Mouse (Mus musculus): ENCODE data around the gene Ankzf1. TPM values are rescaled to one million over a fixed set of nuclear protein-coding genes. Genes with fewer than 3 reads are reported as not detected.
A peak's percentile ranks its signal among the peaks of the same experiment; 100 is the strongest.

The Ankzf1 gene
- polyA plus RNA-seq, 1 experiment from 2014 or later: 25.2 TPM

- Histone ChIP-seq H3K4me1 (replicated peaks) (peaks cover 9% of the 10 kb centered on the region), H3K9me3 (no peaks in the 10 kb centered on the region), H3K4me2 (replicated peaks) (peak within 1 kb of the TSS; percentile 86), H3K27me3 (replicated peaks) (no peaks in the 10 kb centered on the region), H3K36me3 (peaks cover 22% of the 10 kb centered on the region), H3K4me3 (replicated peaks) (peak within 1 kb of the TSS; percentile 67), H3K27ac (peak within 1 kb of the TSS; percentile 81), H3K9ac (peak within 1 kb of the TSS; percentile 58)
- WGBS: under 1% methylated on average over 57 of the region's 59 CpGs
- peak; percentile 99 for ATAC-seq
These were observed 23.2 kb upstream of the Ankzf1 start, which contains the start of gene Zfand2b for GRCm38 (mm10) chr1:75168472-75169464. TSS of gene Zfand2b (plus strand) at chr1:75168646.

- WGBS: 8% methylated on average over 23 of the region's 23 CpGs
- H3K27ac ChIP-seq: no peak overlapping the region
These were observed 12.4 kb upstream of the Ankzf1 start for GRCm38 (mm10) chr1:75179334-75180104.

GRCm38 (mm10) chr1:75180105-75180590 is 11.8 kb upstream of the Ankzf1 start, which contains the start of gene Abcb6:
TSS of gene Abcb6 (minus strand) at chr1:75180392.
- Histone ChIP-seq H3K36me3 (peaks cover 31% of the 10 kb centered on the region), H3K9ac (peak within 1 kb of the TSS; percentile 63), H3K27ac (peak within 1 kb of the TSS; percentile 42; the same call in 1 of the 2 replicates), H3K27me3 (replicated peaks) (no peaks in the 10 kb centered on the region), H3K4me3 (replicated peaks) (peak within 1 kb of the TSS; percentile 64), H3K4me2 (replicated peaks) (peak within 1 kb of the TSS; percentile 95), H3K4me1 (replicated peaks) (peaks cover 20% of the 10 kb centered on the region), H3K9me3 (no peaks in the 10 kb centered on the region)
- peak; percentile 93 for ATAC-seq
- under 1% methylated on average over 31 of the region's 31 CpGs for WGBS

More at GRCm38 (mm10) chr1:75179334-75180104, 12.4 kb upstream of the Ankzf1 start:
- Histone ChIP-seq H3K4me3 (replicated peaks) (peak overlapping the region; percentile 64), H3K36me3 (peaks cover 27% of the 10 kb centered on the region), H3K27me3 (replicated peaks) (no peaks in the 10 kb centered on the region), H3K4me2 (replicated peaks) (peak overlapping the region; percentile 95), H3K9me3 (no peaks in the 10 kb centered on the region), H3K4me1 (replicated peaks) (peaks cover 20% of the 10 kb centered on the region), H3K9ac (peak overlapping the region; percentile 63)
- ATAC-seq: peak; percentile 64

- ATAC-seq: peak; percentile 54
- Histone ChIP-seq H3K27me3 (replicated peaks) (no peaks in the 10 kb centered on the region), H3K4me3 (replicated peaks) (peak overlapping the region; percentile 64), H3K9me3 (no peaks in the 10 kb centered on the region), H3K36me3 (peaks cover 35% of the 10 kb centered on the region), H3K9ac (no peak overlapping the region), H3K4me2 (replicated peaks) (peak overlapping the region; percentile 95), H3K4me1 (replicated peaks) (peaks cover 20% of the 10 kb centered on the region), H3K27ac (no peak overlapping the region)
- 30% methylated on average over 7 of the region's 7 CpGs for WGBS
These were observed 11.2 kb upstream of the Ankzf1 start for GRCm38 (mm10) chr1:75180741-75181140.

- peaks cover 20% of the 10 kb centered on the region for H3K4me1 ChIP-seq (replicated peaks)
- WGBS: 84% methylated on average over 4 of the region's 4 CpGs
- no peaks in the 10 kb centered on the region for H3K27me3 ChIP-seq (replicated peaks)
- ATAC-seq: no peak
- H3K4me3 ChIP-seq (replicated peaks): no peak overlapping the region
- peak overlapping the region; percentile 95; the same call in 1 of the 2 replicates for H3K4me2 ChIP-seq (replicated peaks)
- H3K9ac ChIP-seq: no peak overlapping the region
- no peaks in the 10 kb centered on the region for H3K9me3 ChIP-seq
- H3K27ac ChIP-seq: no peak overlapping the region
- H3K36me3 ChIP-seq: peaks cover 35% of the 10 kb centered on the region
These were observed 10.5 kb upstream of the Ankzf1 start for GRCm38 (mm10) chr1:75181377-75181870.

- no peak overlapping the region for H3K9ac ChIP-seq
- peaks cover 40% of the 10 kb centered on the region for H3K36me3 ChIP-seq
- no peak overlapping the region for H3K27ac ChIP-seq
- H3K9me3 ChIP-seq: no peaks in the 10 kb centered on the region
- 81% methylated on average over 4 of the region's 4 CpGs for WGBS
- H3K4me2 ChIP-seq (replicated peaks): no peak overlapping the region
- H3K4me1 ChIP-seq (replicated peaks): peaks cover 20% of the 10 kb centered on the region
- H3K4me3 ChIP-seq (replicated peaks): no peak overlapping the region
- H3K27me3 ChIP-seq (replicated peaks): no peaks in the 10 kb centered on the region
- no peak for ATAC-seq
These were observed 9.8 kb upstream of the Ankzf1 start for GRCm38 (mm10) chr1:75182160-75182559.

GRCm38 (mm10) chr1:75185495-75185894 is 6.5 kb upstream of the Ankzf1 start:
- no peak overlapping the region for H3K4me2 ChIP-seq (replicated peaks)
- H3K4me1 ChIP-seq (replicated peaks): peaks cover 16% of the 10 kb centered on the region; the same call in 1 of the 2 replicates
- H3K36me3 ChIP-seq: peaks cover 46% of the 10 kb centered on the region
- 89% methylated on average over 11 of the region's 11 CpGs for WGBS
- H3K4me3 ChIP-seq (replicated peaks): no peak overlapping the region
- H3K9me3 ChIP-seq: no peaks in the 10 kb centered on the region
- H3K27me3 ChIP-seq (replicated peaks): no peaks in the 10 kb centered on the region
- ATAC-seq: no peak
- H3K27ac ChIP-seq: no peak overlapping the region
- H3K9ac ChIP-seq: no peak overlapping the region

GRCm38 (mm10) chr1:75187126-75187525 is 4.8 kb upstream of the Ankzf1 start:
- Histone ChIP-seq H3K27me3 (replicated peaks) (no peaks in the 10 kb centered on the region), H3K4me1 (replicated peaks) (peaks cover 12% of the 10 kb centered on the region; the same call in 1 of the 2 replicates), H3K4me2 (replicated peaks) (no peak overlapping the region), H3K9me3 (no peaks in the 10 kb centered on the region), H3K27ac (no peak overlapping the region), H3K4me3 (replicated peaks) (no peak overlapping the region), H3K36me3 (peaks cover 43% of the 10 kb centered on the region), H3K9ac (no peak overlapping the region)
- ATAC-seq: no peak

GRCm38 (mm10) chr1:75187914-75188483 is 4.0 kb upstream of the Ankzf1 start:
- Histone ChIP-seq H3K4me3 (replicated peaks) (no peak overlapping the region), H3K4me2 (replicated peaks) (no peak overlapping the region), H3K27ac (no peak overlapping the region), H3K27me3 (replicated peaks) (no peaks in the 10 kb centered on the region), H3K9me3 (no peaks in the 10 kb centered on the region), H3K36me3 (peaks cover 35% of the 10 kb centered on the region), H3K4me1 (replicated peaks) (peaks cover 12% of the 10 kb centered on the region; the same call in 1 of the 2 replicates), H3K9ac (no peak overlapping the region)
- 89% methylated on average over 2 of the region's 2 CpGs for WGBS
- ATAC-seq: no peak

- H3K27me3 ChIP-seq (replicated peaks): no peaks in the 10 kb centered on the region
- peaks cover 20% of the 10 kb centered on the region for H3K36me3 ChIP-seq
- peak overlapping the region; percentile 83; the same call in 1 of the 2 replicates for H3K9ac ChIP-seq
- WGBS: 33% methylated on average over 2 of the region's 2 CpGs
- no peak overlapping the region for H3K27ac ChIP-seq
- peak overlapping the region; percentile 77; the same call in 1 of the 2 replicates for H3K4me3 ChIP-seq (replicated peaks)
- ATAC-seq: no peak
- peak overlapping the region; percentile 84 for H3K4me2 ChIP-seq (replicated peaks)
- H3K9me3 ChIP-seq: no peaks in the 10 kb centered on the region
- peaks cover 12% of the 10 kb centered on the region; the same call in 1 of the 2 replicates for H3K4me1 ChIP-seq (replicated peaks)
These were observed 1.4 kb upstream of the Ankzf1 start for GRCm38 (mm10) chr1:75190577-75190976.

- peak overlapping the region; percentile 84 for H3K4me2 ChIP-seq (replicated peaks)
- peak overlapping the region; percentile 83 for H3K9ac ChIP-seq
- H3K36me3 ChIP-seq: peaks cover 18% of the 10 kb centered on the region
- H3K9me3 ChIP-seq: no peaks in the 10 kb centered on the region
- peak overlapping the region; percentile 77 for H3K4me3 ChIP-seq (replicated peaks)
- H3K4me1 ChIP-seq (replicated peaks): peaks cover 12% of the 10 kb centered on the region; the same call in 1 of the 2 replicates
- no peak for ATAC-seq
- H3K27ac ChIP-seq: peak overlapping the region; percentile 89
- WGBS: 46% methylated on average over 5 of the region's 5 CpGs
- H3K27me3 ChIP-seq (replicated peaks): no peaks in the 10 kb centered on the region
These were observed 711 bp upstream of the Ankzf1 start for GRCm38 (mm10) chr1:75191258-75191621.
